Mouse (Mus musculus) subcutaneous adipose tissue, adult 2 months (tissue): ENCODE data around the gene Dnal1. TPM values are rescaled to one million over a fixed set of nuclear protein-coding genes. Genes with fewer than 3 reads are reported as not detected.

Experiments
- polyA plus RNA-seq: library from polyadenylated mRNA; depleted of rRNA; stranded (reverse); fragments of >200 nt; gene quantifications from 2 replicates; pipeline ENCODE4 v1.2.3, GENCODE M21; 2012; ENCODE audit warnings: low replicate concordance; rRNA removed

The Dnal1 gene
- 2.8 and 6.8 TPM in 2 replicates for polyA plus RNA-seq

GRCm38 (mm10) chr12:84114153-84114994, at the start of gene Dnal1:
Dnal1 (plus strand) TSS chr12:84114366.

GRCm38 (mm10) chr12:84068986-84069385, 45.2 kb upstream of the Dnal1 start, which contains the start of gene Acot5:
Acot5 (plus strand) TSS chr12:84069325.

GRCm38 (mm10) chr12:84100604-84101492, 13.3 kb upstream of the Dnal1 start, which contains the start of gene Acot6:
Acot6 (plus strand) TSS chr12:84100654.

GRCm38 (mm10) chr12:84147954-84148621, 33.9 kb downstream of the Dnal1 start, which contains the start of gene Pnma1:
Pnma1 (minus strand) TSS chr12:84148489.

Other genes with a start within 250 kb of the Dnal1 start
- gene Numb, start 192.4 kb upstream of the Dnal1 start, polyA plus RNA-seq = 53.2 and 55.1 TPM in 2 replicates
- gene Riox1, start 163.8 kb upstream of the Dnal1 start, polyA plus RNA-seq = 3.5 and 13.8 TPM in 2 replicates
- not detected in 2 replicates for gene Heatr4, start 129.5 kb upstream of the Dnal1 start, polyA plus RNA-seq
- 20.8 and 22.5 TPM in 2 replicates for gene Acot2, start 126.5 kb upstream of the Dnal1 start, polyA plus RNA-seq
- gene Acot1, start 104.9 kb upstream of the Dnal1 start, polyA plus RNA-seq = 0.85 and 18.0 TPM in 2 replicates
- 1.8 and 3.2 TPM in 2 replicates for gene Acot4, start 76.0 kb upstream of the Dnal1 start, polyA plus RNA-seq
- gene Gm49366, start 75.4 kb upstream of the Dnal1 start, polyA plus RNA-seq = not detected in 2 replicates
- gene Acot3, start 62.2 kb upstream of the Dnal1 start, polyA plus RNA-seq = not detected in 2 replicates
- gene Acot5, start 45.0 kb upstream of the Dnal1 start, polyA plus RNA-seq = 0.08 TPM in 1 of 2 replicates, not detected in the other
- 2.9 and 6.7 TPM in 2 replicates for gene Acot6, start 13.7 kb upstream of the Dnal1 start, polyA plus RNA-seq
- 0.11 and 0.12 TPM in 2 replicates for gene Pnma1, start 34.1 kb downstream of the Dnal1 start, polyA plus RNA-seq
- gene Elmsan1, start 104.5 kb downstream of the Dnal1 start, polyA plus RNA-seq = 13.8 and 20.7 TPM in 2 replicates
- gene Ptgr2, start 170.9 kb downstream of the Dnal1 start, polyA plus RNA-seq = 21.2 and 34.9 TPM in 2 replicates
- gene Zfp410, start 202.5 kb downstream of the Dnal1 start, polyA plus RNA-seq = 30.1 and 36.9 TPM in 2 replicates
- 66.8 and 81.5 TPM in 2 replicates for gene Coq6, start 247.3 kb downstream of the Dnal1 start, polyA plus RNA-seq
- 1.5 and 1.6 TPM in 2 replicates for gene Fam161b, start 247.5 kb downstream of the Dnal1 start, polyA plus RNA-seq